Mouse (Mus musculus) spleen, postnatal 36 days (tissue): Measurements from ENCODE around the gene Cd47.

Experiments
- DNase-seq, 2 experiments: peaks; one replicate each; pipeline ENCODE4 v3.0.0; 2022; ENCODE audit warnings: low spot score in 2 of 2, mixed read lengths in 1 of 2

Gene Cd47

DNA sequence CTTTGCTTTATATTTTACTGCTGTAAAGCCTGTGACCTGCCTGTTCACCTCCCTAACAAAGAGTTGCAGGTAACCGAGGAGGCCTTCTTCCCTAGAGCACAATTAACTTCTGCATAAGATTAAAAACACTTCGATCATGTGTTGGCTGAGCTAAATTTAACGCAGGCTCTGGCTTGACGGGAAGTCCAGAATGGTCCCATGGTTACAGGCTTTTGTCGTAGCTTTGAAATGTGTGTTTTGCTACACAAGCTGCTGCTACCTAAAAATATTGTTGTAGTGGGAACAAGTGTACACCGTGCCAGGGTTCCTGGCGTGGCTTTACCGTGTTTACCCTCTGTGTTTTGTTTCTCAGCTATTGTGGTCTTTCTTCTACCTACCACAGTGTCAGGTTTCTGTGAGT, 109.2 kb downstream of the Cd47 start:
- no peak for DNase-seq

DNA sequence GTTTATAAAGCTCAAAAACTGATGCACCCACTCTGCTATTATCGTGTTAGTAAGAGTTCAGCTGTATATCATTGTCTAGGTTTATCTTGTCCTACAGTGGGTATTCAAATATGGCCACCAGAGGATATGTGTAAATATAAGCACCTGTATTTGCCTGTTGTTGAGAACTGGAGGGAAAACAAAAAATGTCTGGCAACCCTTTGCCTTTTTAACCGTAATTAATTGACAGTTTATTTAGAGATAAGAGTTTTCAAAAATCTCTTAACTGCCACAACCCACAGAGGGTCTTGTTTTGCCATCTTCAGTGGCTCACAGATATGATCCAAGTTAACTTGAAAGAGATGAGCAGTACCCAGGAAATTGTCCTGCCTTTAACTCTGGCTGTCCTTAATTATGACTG, 113.8 kb downstream of the Cd47 start:
- no peak for DNase-seq

DNA sequence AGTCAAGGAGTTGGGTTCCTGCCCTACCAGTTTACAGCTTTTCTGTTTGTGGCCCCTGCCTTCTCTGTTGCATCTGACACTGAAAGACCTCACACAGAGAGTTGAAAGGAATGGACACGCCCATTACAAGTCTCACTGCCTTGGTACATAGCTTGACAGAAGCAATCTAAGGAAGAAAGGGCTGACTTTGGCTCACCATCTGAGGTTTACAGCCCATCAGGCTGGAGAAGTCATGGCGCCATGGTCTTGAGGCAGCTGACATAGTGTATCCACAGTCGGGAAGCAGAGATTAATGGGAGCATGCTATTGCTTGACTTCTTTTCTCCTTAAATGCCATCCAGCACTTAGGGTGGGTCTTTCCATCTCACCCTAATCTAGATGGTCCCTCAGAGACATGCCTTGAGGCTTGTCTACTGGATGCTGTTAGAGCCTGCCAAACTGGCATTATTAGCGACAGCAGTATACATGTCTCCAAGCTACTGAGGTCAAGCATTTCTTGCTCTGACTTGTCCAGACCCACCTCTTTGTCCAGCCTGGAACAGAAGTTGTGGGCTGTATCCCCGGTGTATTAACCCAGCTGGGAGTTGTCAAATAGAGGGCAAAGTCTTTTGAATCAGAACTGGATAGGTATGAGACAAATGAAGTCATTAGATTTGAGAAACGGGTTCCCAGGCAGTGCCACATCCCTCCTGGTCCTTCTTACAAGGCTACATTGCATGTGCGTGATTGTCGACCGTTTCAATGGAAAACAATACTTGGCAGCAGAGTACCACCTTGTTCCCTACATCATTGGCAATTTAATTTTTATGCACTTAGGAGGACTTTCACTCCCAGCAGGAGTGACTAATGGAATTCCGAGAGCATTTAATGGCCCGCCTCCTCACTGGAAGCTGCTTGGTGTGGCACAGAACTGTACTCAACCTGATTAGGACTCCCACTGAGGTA, 115.5 kb downstream of the Cd47 start:
- no peak for DNase-seq

- no peak for DNase-seq
Observed at GRCm38 (mm10) chr16:49920191-49920590, 119.9 kb downstream of the Cd47 start.

DNA sequence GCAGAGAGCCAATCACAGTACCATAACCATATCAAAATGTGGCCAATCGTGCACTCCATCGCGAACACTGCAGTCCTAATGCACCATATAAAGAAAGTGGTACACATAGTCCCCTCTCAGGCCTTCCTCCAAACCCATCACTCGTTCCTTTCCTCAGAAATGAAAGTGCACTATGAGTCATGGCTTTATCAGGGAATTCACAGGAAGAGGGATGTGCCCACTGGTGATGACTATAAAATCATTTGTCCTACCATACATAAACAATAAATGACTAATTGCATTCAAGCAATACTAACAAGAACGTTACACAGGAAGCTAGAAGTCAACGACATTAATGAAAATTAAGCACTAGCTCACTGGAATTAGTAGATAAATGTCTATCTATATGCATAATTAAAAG, 121.3 kb downstream of the Cd47 start:
- DNase-seq: no peak

DNA sequence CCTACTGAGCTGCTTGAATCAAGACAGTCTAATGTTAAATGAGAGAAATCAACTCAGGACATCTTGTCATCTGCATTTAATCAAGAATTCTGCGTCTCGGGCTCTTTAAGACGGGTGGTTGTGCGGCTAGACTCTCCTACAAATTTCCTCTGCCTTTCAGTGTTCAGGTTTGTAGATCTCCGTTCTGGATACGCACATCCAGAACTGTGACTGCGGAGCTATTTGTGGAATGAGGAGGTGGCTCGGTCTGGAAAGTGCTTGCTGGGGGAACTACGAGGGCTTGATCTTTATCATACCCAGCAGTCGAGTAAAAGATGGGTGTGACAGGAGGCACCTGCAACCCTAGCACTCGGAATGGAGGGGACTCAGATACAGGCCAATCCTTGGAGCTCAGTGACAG, 121.8 kb downstream of the Cd47 start:
- no peak for DNase-seq

- no peak for DNase-seq
Observed at GRCm38 (mm10) chr16:49923720-49924119, 123.4 kb downstream of the Cd47 start.

- no peak for DNase-seq
Observed at GRCm38 (mm10) chr16:49924941-49925340, 124.6 kb downstream of the Cd47 start.

DNA sequence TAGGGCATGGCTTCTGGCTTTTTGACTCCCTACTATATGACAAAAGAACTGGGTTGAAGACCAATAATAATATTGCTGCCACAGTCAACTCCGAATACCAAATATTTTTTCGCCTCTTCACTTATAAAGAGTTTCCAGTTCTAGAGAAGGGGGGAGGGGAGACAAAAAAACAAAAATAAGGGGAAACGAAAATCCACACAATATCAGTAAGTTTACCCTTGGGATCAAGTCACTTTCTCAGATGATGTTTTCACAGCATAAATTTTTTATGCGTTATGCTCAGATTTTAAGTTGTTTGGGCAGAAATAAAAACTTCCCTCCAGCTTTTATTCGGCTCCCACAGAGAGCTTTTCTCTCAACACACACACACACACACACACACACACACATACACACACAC, 132.9 kb downstream of the Cd47 start:
- DNase-seq: no peak

DNA sequence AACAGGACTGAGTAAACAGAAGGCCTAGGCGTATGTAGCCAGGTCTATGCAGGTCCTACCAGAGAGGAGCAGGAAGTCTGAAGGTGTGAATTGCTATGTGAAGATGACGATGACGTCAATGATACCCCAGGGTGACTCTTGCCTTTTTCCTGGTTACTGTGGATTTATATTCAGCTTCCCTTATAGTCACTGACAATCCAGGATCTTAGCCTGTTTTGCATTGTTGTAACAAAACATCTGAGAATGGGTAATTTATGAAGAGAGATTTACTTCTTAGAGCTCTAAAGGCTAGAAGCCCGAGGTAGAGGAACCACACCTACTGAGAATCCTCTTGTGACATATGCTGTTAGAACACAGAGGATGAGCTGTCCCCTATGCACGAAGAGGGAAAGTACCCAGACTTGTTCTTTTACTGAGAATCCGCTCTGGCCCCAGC, 135.7 kb downstream of the Cd47 start:
- DNase-seq: no peak

DNA sequence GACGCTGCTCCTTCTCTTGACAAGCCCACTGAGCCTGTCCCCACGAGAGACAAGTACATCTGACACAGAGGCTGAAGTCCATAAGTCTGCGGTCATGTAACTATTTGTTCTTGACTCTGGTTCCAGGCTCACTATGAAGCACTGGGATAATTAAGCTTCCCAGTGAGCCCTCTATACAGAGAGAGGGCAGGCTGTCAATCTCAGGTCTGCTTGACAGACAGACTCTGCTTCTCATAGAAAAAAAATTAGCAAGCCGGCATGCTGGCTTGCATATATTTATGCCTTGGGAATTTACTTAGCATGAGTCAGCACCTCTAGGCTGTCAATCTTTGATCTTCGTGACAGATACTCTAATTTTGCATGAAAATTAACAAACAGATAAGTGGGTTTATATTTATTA, 136.5 kb downstream of the Cd47 start:
- DNase-seq: no peak

- DNase-seq: no peak
Observed at GRCm38 (mm10) chr16:49937218-49938165, 137.2 kb downstream of the Cd47 start.

- DNase-seq: no peak
Observed at GRCm38 (mm10) chr16:49938483-49939301, 138.4 kb downstream of the Cd47 start.

DNA sequence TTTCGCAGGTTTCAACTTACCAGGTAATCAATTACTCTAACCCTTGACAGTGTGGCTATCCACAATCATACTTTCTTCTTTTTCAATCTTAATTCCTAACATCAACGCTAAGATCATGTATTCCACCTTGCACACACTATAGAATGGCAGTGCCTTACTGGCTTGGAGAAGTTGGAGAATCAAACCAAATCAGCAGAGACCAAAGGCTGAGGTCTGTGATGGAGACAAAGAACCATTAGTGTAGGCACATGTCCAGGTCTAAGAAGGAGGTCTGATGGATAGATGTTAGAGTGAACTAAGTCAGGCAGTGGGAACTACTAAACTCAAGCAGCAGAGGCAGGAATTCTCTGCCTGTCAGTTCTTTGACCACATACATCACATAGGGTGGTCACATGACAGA, 139.0 kb downstream of the Cd47 start:
- DNase-seq: no peak

DNA sequence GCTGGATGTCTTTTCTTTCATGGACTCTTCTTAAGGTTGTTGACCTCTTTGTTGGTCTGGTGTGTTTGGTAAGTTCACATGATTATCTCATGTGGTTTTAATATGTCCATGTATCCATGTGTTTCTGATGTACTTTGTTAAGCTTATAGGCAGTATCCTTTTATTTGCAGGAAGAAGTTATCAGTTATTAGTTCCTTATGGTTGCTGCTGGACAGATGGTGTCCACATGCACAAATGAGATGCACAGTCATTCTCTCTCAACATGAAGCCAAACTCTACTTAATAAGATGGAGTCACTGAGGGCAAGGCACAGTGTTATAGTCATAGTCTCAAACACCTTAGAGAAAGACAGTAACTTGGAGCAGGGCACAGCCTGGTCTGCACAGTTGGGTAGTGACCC, 140.1 kb downstream of the Cd47 start:
- no peak for DNase-seq

DNA sequence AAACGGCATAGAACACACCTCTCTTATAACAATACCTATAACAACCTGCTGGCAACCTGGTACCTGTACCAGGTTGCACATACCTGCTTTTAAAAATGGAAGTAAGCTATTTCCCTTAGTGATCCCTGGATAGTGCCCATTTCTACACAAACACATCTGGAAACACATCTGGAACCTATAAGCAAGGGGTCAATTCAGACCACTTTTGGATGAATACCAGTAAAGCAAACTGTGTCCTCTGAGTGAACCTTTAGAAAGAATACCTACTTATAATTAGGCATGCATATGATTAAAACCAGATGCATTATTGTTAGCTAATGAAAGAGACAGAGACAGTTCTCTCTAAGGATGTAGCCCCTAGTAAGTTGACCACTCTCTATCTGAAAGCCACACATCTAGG, 140.7 kb downstream of the Cd47 start:
- DNase-seq: no peak

GRCm38 (mm10) chr16:49943726-49944125, 143.4 kb downstream of the Cd47 start:
- DNase-seq: no peak

GRCm38 (mm10) chr16:49945084-49945483, 144.8 kb downstream of the Cd47 start:
- DNase-seq: no peak

DNA sequence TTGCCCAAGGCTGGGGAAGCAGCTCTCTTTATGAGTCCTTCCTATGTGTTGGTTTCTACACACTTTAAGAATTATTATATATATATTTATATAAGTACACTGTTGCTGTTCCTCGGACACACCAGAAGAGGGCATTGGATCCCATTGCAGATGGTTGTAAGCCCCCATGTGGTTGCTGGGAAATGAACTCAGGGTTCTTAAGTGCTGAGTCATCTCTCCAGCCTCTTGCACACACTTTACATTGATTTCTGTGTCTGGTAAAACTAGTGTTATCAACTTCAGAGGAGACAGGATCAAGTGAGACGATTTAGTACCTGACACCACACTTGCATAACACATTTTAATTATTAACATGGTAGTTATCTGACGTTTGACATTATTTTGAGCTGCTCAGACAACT, 146.7 kb downstream of the Cd47 start:
- no peak for DNase-seq

- no peak for DNase-seq
Observed at GRCm38 (mm10) chr16:49947610-49948009, 147.3 kb downstream of the Cd47 start.

GRCm38 (mm10) chr16:49948287-49948686, 148.0 kb downstream of the Cd47 start:
- DNase-seq: no peak

- DNase-seq: no peak
Observed at GRCm38 (mm10) chr16:49949261-49949660, 148.9 kb downstream of the Cd47 start.
